Mouse (Mus musculus): ENCODE measurements around the gene Kirrel3.

Kirrel3 gene

GRCm38 (mm10) chr9:35020015-35020653, 534.4 kb downstream of the Kirrel3 start:
- DNase-seq (ENCODE audit: low read depth, low spot score) = no peak

GRCm38 (mm10) chr9:35021744-35022143, 536.0 kb downstream of the Kirrel3 start:
- no peak for DNase-seq (ENCODE audit: low read depth, low spot score)

DNA sequence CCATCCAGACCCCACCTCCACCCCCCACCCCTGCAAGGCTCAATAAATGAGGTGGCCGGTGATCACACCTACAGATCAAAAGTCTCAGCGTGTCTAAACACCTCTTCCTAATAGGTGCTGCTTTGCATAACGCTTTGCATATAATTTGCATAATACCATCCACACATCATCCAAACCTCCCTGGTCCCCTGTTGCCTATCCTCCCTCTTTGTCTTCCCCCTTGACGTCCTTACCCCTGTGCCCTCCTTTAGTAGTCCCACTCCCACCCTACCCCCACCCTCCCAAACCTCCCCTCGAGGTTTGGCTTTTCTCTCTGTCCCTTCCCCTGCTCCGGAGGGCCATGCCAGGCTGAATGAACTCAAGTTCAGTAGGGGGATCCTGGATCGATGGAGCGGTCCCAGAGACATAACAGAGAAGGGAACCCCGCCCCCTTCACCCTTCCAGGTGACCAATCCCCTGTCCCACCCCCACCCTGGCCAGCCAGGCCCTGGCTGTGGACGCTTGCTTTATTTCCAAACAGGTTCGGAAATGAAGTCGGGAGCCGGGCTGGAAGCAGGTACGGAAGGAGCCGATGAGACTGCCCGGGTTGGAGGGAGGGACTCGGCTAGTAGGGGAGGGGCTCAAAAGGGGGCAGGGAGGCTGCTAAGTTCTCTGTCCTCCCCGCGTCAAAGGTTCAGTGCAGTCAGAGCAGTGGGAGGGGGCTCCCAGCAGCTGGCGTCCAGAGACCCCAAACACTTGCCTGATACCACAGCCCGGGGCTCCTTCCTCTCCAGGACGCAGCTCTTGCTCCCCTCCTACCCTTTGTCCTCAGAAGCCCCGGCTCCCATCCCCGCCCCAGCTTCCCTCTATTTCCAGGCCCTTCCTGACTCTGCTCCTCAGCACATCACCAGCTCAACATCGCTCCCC, 539.1 kb downstream of the Kirrel3 start:
- DNase-seq (ENCODE audit: low read depth, low spot score) = no peak

- DNase-seq (ENCODE audit: low read depth, low spot score) = no peak
Measured at GRCm38 (mm10) chr9:35026311-35026710, 540.6 kb downstream of the Kirrel3 start.

DNA sequence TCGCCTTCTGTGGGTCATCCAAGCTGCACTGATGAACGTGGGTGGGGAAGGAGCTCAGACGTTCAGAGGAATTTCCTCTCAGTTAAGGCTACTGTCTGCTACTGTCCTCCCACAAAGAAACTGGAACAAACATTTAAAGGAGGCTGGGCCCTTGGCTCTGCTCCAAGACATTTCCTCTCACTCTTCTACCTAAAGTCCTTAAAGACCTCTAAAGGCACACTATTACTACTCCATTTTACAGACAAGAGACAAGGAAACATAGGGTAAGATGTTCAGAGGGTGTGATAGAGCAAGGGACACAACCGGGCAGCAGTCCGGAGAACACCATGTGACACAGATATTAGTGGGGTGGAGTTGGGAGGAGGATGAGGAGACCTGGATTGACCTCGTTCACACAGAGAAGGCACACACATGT, 541.2 kb downstream of the Kirrel3 start:
- DNase-seq (ENCODE audit: low read depth, low spot score) = no peak

GRCm38 (mm10) chr9:35027382-35027997, 541.8 kb downstream of the Kirrel3 start:
- no peak for DNase-seq (ENCODE audit: low read depth, low spot score)

GRCm38 (mm10) chr9:35030823-35031222, 545.1 kb downstream of the Kirrel3 start:
- peak; percentile 15 for DNase-seq (ENCODE audit: low read depth, low spot score)

DNA sequence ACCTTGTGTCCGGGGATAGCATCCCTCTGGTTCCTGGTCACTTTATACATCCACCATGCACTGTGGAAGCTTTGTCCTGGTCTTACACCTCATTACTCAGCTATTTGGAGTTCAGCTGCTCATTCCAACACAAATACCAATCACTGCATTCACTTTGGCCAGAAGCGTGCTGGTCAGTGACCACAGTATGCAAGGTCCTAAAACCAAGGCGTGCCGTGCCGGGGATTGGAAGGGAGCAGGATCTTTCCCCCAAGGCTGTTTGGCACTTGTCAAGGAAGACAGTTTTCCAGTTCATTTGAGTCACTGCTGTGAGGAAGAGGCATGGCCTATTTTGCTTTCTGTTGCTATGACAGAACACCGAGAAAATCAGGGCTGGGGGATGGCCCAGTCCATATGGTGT, 546.8 kb downstream of the Kirrel3 start:
- DNase-seq (ENCODE audit: low read depth, low spot score) = no peak

DNA sequence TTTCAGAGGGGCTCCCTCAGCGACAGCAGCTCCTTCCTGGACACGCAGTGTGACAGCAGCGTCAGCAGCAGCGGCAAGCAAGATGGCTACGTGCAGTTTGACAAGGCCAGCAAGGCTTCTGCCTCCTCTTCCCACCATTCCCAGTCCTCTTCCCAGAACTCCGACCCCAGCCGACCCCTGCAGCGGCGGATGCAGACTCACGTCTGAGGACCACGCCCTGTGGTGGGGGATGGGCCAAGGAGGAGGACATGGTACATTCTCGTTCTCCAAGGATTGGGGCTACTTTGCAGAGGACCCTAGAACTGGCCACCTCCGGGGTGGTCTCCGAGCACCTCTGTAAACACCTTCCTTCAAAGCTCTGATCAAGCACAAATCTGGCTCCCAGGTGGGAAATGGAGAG, 549.4 kb downstream of the Kirrel3 start:
- DNase-seq (ENCODE audit: low read depth, low spot score) = no peak

DNA sequence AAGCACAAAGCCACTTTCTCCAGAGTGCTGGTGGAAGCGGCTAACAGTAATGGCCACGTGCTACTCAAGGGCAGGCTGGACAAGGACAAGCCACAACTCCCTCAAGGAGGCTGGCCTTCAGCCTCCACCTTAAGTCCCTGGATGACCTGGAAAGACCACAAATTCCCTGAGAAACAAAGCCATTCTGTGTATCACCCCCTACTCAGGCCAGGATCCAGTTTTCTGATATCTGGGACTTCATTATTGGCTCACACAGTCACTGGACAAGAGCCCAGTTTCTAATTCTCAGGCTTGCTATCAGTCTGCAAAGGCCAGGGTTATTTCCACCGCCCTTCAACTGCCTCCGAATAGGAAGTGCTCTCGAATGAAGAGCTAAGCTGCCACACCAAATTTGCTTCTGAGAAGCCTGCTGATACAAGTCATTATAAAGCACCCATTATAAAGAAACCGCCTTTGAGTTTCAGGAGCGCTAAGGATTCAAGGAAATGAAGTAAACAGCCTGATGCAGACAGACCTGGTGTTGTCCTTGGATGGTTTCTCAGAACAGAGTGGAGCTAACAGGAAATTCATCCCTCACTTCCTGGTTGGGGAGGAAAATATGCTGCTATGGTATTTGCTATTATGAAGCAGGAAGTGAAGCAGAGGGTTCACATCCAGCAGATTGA, 553.4 kb downstream of the Kirrel3 start:
- no peak for DNase-seq (ENCODE audit: low read depth, low spot score)

DNA sequence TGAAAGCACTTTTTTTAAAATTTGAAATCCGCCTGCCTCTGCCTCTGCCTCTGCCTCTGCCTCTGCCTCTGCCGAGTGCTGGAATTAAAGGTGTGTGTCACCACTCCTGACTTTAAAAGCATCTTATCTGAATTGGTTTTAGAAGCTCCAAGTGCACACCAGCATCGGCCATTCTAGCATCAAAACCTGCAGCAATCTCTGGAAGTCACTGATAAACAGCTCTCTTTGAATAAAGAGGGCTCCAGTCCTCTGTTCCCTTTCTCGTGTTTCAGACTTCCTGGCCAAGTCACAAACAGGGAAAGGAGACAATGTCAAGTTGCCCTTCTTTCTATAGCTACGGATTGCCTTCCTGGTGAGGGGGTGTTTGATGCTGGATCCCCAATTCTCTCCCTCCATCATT, 554.2 kb downstream of the Kirrel3 start:
- DNase-seq (ENCODE audit: low read depth, low spot score) = no peak

- no peak for DNase-seq (ENCODE audit: low read depth, low spot score)
Measured at GRCm38 (mm10) chr9:35041493-35041892, 555.8 kb downstream of the Kirrel3 start.

GRCm38 (mm10) chr9:35043619-35044018, 557.9 kb downstream of the Kirrel3 start:
- no peak for DNase-seq (ENCODE audit: low read depth, low spot score)

DNA sequence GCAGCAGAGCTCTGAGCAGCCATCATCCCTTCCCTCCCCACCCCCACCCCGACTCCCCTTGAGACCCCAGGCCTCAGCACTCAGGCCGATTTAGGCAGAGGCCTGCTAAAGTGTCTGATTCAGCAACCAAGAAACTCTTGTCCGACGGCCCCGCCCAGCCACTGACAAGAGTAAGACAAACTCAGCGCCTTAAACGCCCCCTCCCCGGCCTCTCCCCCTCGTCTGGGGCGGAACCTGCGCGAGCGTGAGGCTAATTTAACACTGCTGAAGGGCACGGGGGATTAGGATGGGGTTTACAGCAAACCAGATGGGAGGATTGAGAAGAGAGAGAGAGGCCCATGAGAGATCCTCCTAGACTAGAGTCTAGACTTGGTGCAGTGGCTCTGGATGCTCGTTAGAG, 558.8 kb downstream of the Kirrel3 start:
- no peak for DNase-seq (ENCODE audit: low read depth, low spot score)

- DNase-seq (ENCODE audit: low read depth, low spot score) = no peak
Measured at GRCm38 (mm10) chr9:35045031-35045531, 559.4 kb downstream of the Kirrel3 start.

DNA sequence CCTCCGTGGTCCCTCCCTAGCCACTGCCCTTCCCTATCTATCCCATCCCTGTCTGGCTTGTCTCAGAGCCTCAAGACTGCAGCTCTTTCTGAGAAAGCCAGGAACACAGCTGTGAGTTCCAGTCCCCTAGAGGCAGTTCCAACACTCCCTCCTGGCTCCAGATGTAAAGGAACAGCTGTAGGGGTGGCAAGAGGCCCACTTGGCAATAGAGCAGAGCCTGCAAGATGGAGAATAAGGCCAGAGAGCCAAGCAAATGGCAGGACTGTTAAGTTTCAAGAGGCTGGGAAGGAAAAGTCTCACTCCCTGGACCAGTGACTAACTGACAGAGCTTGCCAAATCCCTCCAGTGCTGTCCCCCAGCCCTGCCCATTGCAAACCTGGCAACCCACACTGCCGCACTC, 560.1 kb downstream of the Kirrel3 start:
- no peak for DNase-seq (ENCODE audit: low read depth, low spot score)

DNA sequence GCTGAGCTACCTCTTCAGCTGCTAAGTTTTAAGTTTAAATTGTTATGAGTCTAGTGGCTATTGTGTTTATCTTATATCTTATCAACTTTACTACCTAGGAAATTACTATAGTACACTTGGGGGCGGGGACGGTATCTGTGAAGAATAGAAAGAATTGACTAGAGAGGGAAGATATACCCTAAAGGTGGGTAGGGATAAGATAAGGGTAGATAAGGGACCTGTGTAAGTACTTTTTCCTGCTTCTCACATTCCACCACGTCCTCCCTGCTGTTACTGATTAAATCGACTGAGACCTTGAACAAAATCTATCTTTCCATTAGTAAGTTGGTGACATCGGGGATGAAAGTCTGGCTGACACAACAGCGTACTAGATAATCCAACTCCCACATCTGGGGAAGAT, 562.8 kb downstream of the Kirrel3 start:
- DNase-seq (ENCODE audit: low read depth, low spot score) = no peak

GRCm38 (mm10) chr9:35049891-35050527, 564.3 kb downstream of the Kirrel3 start:
- no peak for DNase-seq (ENCODE audit: low read depth, low spot score)

- no peak for DNase-seq (ENCODE audit: low read depth, low spot score)
Measured at GRCm38 (mm10) chr9:35050701-35051454, 565.2 kb downstream of the Kirrel3 start.

DNA sequence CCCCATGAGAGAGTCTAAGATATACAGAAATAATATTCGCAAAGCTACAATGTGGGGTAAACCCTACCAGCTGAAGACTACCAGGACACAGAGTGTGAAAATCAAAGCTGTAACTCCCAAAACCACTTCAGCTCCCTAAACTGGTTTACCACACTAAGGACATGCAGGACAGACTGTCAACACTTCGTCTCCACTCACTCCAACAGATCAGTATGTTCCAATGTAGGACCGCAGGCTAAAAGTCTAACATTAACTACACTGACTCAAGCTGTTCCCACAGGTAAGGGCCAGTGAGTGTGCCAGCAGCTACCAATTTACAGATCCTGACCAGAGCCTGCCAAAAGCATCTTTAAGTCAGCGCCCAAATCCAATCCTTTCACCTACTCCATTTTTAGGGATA, 566.0 kb downstream of the Kirrel3 start:
- DNase-seq (ENCODE audit: low read depth, low spot score) = no peak

DNA sequence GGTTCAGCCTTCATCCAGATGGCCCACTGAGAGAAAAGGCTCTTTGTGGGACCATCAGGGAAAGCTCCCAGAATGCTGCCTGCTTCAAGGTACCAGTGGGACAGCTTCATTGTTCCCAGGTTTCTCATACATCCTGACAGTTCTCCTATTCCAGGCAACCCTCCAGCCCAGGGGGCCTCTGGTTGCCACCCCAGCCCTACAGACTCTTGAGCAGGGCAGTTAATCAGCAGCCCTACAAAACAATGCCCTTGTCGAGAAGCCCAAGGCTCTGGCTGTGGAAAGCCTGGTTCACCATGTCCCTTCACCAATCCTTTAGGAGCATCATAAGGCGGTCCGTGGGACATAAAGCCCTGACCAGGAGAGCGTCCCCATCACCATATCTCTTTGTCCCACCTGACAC, 567.0 kb downstream of the Kirrel3 start:
- DNase-seq (ENCODE audit: low read depth, low spot score) = no peak
